Mouse (Mus musculus) adrenal gland, adult 8-10 months (tissue): ENCODE data around the gene Kcnma1. TPM values are rescaled to one million over a fixed set of nuclear protein-coding genes. Genes with fewer than 3 reads are reported as not detected.

Source experiments
- DNase-seq: peaks from one replicate; pipeline ENCODE4 v3.0.0; 2022
- total RNA-seq, 4 experiments: library from RNA; stranded (reverse); gene quantifications; 2 replicates each; pipeline ENCODE4 v1.2.4; 2022

The Kcnma1 gene
- total RNA-seq, 4 experiments from 2014 or later: 66.1 to 162 (median 106) TPM

DNA sequence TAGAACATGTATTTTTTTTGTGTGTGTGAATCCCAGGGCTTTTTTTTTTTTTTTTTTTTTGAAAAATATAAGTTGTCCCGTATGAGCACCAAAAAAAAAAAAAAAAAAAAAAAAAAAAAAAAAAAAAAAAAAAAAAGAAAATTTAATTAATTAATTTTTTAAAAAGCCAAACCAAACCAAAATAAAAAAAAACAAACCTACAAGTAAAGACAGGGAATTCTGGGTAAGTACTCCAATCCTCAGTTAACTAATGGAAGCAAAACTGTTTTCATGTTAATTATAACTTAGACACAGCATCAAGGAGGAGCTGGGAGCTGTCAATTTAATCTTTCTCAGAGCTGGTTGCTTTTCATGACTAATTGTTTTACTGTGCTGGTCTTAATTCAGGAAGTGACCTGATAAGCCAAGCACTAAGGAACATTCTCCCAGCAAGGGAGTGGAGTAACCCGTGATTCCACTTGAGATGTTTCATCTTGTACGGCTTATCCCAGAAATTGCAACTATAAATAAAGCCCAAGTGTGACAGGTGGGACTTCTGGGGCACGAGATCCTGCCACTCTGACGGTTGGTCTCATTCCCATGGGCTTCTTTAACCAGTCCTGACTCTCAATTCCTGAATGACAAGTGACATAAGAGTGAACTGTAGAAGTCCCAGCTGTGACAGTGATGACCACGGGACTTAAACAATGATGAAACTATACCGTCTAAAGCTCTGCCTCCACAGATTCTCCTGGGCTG, 424.4 kb downstream of the Kcnma1 start:
- no peak for DNase-seq

- peak; percentile 69 for DNase-seq
Observed at GRCm38 (mm10) chr14:23587451-23587850, 426.8 kb downstream of the Kcnma1 start.

GRCm38 (mm10) chr14:23583235-23583634, 431.1 kb downstream of the Kcnma1 start:
- DNase-seq: peak; percentile 24

DNA sequence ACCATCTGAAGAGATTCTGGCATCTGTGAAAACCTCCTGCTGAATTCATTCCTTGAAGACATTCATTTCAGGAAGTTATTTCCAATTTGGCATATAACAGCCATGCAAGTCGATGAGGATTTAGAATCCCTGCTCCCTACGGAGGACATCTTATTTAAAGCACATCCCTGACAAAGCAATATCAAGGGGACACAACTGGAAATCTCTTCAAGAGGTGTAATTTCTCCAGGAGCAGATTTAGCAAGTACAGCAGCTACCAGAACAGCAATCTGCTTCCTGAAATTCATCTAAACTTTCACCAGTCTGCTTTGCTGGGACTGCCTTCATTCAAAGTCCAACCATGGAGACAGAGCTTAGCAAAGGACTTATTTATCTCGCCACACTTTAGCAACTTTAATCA, 433.0 kb downstream of the Kcnma1 start:
- no peak for DNase-seq

DNA sequence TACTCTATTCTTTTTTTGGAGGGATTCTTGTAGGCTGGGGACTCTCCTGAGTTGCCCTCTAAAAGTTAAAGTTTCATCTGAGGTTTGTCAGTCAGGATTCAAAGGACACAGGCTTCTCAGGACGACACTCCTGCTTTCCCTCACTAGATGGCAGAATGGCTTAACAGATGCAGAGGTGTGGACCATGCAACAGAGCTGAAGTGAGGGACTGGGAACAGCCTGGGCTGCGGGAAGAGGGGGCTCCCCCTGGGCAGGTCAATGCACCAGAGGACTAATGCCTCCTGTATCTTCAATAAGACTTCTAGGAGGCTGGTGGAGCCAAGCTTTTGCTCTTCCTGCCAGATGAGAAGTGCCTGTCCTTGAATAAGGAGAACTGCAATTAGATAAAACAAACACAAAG, 438.3 kb downstream of the Kcnma1 start:
- no peak for DNase-seq

DNA sequence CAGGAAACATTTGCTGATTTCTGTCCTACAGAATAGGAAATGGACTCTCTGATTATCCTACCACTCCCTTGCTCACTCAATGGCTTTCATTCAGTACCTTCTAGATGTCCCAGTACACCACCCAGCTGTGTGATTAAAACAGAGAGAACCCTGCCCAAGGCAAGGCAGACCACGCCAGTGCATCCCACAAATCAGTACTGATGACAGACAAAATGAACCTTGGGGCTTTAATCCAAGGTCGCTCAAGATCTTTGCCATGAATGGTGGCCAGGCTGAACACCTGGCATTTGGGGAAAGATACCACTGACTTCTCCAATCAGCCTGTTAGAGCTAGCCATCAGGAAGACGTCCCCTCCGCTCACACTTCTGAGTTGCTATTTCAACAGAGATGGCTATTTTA, 440.2 kb downstream of the Kcnma1 start:
- DNase-seq: no peak

- DNase-seq: no peak
Observed at GRCm38 (mm10) chr14:23573385-23573784, 440.9 kb downstream of the Kcnma1 start.

DNA sequence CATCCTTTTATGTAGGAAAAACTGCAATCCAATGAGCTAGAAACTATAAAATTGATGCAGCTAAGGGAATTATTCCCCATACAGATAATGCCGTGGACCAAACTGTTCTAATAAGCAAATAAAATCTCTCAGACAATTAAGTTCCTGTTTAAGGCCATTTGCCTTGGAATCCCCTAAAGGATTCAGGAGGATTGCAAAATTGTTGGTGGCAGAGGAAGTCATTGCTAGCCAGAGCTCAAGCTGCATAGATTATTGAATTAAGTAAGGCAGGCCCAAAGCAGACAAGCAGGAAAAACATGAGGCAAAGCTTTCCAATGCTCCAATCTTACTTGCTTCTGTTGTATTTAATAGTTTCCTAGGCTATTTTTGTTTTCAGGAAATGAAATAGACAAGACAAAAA, 441.5 kb downstream of the Kcnma1 start:
- no peak for DNase-seq

DNA sequence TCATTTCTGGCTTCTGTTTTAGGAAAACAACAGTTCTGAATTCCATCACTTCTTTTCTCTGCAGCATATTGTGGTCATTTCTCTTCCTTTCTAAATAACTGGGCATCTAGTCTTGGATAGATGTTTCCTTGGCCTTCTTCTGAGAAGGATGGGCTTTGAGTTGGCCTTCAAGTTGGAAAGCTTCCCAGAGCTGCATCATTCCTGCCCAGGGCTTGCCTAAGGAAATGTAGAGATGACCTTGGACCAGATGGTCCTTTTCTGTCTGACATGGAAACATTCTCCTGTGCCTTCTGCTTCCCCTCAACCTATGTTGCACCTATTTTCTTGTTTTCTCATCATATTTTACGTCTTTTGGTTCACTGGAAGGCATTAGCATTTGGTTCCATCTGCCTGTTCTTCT, 444.0 kb downstream of the Kcnma1 start:
- DNase-seq: no peak

DNA sequence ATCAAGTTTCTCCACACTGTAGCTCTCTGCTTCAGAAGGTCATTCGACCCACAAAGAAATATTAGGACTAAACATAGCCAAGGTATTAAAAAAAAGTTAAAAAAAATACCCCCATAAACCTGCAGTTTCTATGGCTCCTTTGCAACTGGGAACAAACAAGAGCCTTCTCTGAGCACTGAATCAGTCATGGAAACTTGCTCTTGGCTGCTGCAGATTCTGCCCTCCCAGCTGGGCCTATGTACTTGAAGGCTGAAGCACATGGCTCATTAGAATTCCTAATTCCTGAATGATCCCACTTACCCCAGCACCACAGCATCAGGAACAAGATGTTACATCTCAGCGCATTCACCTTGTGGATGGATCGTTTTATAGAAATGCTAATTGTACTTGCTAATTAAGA, 448.4 kb downstream of the Kcnma1 start:
- no peak for DNase-seq

DNA sequence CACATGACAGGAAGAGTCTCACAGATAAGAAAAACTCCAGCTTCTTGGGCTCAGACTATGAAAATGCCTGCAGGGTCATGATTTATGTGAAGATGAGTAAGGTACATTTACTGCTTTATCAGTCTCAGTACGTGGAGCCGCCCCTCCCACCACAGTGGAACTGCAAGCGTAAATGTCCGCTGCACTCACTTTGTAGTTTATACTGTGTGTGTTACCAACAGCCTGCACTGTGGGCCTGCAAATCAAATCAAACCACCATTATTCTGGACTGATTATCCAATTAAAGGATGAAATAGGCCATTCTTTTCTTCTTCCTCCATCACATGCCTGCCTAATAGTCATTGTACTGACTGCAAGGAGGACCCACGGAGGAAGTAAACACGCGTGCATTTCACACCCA, 449.8 kb downstream of the Kcnma1 start:
- no peak for DNase-seq

DNA sequence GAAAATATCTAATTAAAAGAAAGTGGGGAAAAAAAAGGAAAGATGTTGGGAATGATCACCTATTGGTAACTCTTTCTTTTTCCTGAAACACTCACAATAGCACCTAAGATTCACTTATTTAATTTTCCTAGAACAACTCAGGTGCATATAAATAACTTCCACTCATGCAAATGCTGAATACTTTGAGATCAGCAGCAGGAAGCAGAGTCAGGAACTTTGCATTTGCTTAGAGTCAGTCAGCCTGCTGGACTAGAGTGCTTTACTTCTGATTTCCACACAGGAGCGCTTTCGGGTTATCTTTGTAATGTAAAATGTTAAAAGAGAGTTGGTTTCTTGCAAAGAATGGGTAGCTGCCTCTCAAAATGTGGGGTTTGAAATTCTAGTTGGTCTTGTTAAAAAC, 451.1 kb downstream of the Kcnma1 start:
- no peak for DNase-seq

- DNase-seq: no peak
Observed at GRCm38 (mm10) chr14:23555647-23556046, 458.6 kb downstream of the Kcnma1 start.

DNA sequence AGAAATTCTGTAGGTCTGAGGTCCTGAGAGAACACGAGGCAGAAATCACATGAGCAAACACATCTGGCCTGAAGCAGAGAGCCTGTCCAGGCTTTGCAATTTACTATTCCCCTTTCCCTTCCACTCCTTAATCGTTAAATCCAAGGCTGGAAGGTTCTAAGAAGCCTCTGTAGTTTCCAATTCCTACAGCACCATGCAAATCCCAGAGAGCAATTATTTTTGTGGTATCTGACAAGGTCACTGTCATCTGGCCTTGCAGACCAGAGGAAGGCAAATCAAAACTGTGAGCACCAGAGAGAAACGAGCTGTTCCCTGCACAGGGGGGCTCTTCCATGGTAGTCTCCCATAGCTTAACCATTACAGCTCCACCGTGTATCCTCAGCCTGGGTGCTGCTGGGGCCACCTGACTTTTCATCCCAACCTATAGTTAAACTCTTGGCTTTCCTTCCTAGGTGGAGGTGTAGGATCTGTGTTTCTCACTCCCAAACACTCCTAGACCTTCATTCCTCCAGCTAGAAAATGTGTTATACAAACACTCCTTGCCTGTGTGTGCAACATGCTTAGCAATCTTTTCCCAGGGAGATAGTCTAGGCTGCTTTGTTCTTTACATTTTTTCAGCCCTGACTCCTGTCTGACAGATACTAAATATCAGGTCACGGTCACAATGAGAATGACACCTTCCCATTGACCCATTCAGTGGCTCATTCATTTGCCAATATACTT, 461.9 kb downstream of the Kcnma1 start:
- peak; percentile 51 for DNase-seq

DNA sequence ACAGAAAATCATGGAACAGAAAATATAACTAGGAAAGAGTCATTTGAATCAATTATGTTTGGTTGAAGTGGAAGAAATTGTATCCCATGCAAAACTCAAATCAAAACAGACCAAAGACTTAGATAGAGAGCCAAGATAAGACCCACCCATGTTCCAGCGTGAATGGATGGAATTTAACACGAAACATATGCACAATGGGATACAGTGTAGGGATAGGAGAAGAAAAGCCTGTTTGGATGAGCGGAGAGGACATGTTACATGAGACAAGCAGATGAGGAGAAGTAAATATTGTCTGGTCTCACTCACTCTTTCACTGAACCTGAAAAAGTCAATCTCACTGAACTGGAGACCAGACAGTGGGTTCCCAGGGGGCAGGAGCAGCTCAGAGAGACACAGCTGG, 463.8 kb downstream of the Kcnma1 start:
- DNase-seq: no peak

GRCm38 (mm10) chr14:23542131-23542530, 472.2 kb downstream of the Kcnma1 start:
- no peak for DNase-seq

- DNase-seq: no peak
Observed at GRCm38 (mm10) chr14:23539621-23540020, 474.7 kb downstream of the Kcnma1 start.

- no peak for DNase-seq
Observed at GRCm38 (mm10) chr14:23533346-23533745, 480.9 kb downstream of the Kcnma1 start.

GRCm38 (mm10) chr14:23531735-23532525, 482.4 kb downstream of the Kcnma1 start:
- DNase-seq: no peak

- DNase-seq: no peak
Observed at GRCm38 (mm10) chr14:23529720-23530119, 484.6 kb downstream of the Kcnma1 start.

DNA sequence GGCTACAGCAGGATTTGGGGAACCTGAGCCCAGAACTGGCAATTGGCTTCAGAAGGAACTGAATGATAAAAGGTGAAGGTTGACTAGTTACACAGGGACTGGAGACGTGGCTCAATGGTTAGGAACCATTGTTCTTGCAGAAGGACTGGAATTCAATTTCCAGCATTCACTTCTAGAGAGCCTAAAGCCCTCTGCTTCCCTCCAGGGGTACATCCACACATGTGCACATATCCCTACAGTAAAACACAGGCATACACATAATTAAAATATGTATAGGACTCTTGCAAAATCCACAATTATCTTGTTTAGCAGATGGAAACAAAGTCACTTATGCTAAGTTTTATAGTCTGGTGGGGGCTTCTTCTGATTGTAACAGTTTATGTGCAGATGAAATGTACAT, 485.1 kb downstream of the Kcnma1 start:
- DNase-seq: no peak

GRCm38 (mm10) chr14:23525910-23526309, 488.4 kb downstream of the Kcnma1 start:
- DNase-seq: peak; percentile 24

DNA sequence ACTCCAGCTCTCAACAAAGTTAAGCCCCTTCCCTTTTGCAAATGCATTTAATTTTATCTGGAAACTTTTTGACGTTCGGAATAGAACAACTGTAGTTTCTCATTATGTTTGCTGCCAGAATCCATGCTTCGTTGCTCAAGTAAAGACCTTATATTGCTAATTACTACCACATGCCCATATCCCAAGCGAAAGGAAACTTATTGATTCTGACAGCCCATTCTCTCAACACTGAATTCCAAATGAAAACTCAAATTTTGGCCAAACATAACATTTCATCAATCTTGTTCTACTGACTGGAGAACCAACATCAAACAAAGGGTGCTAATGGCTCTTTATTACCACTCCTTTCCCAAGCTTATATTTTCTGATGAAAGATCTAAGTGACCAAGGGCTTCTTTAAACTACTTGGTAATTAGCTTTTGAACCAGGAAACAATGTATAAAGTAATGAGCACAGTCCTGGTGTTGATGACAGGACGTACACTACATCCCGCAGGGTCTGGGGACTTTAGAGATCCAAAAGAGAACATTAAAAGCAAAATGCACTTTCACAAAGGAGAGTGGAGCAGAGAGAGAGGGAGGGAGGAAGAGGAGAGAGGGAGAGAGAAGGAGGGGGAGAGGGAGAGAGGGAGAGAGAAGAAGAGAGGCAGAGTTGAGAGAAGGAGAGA, 490.3 kb downstream of the Kcnma1 start:
- no peak for DNase-seq
